Mouse (Mus musculus) frontal cortex, postnatal 25 days (tissue): ENCODE measurements around the gene Rrh.

Experiments
- DNase-seq, 2 experiments: peaks; one replicate each; pipeline ENCODE4 v3.0.0; 2022; ENCODE audit warnings: low spot score in 2 of 2

The Rrh gene

GRCm38 (mm10) chr3:129822206-129822775 is at the start of gene Rrh:
TSS of gene Rrh (minus strand) at chr3:129822587.
- DNase-seq, result no peak

GRCm38 (mm10) chr3:129863698-129864097 is 41.3 kb upstream of the Rrh start:
- DNase-seq, result peak in 1 of 2 experiments; percentile 9

GRCm38 (mm10) chr3:129862592-129862991 is 40.2 kb upstream of the Rrh start:
- DNase-seq, result no peak

GRCm38 (mm10) chr3:129846846-129847245 is 24.5 kb upstream of the Rrh start:
- no peak for DNase-seq

- no peak for DNase-seq
Measured at GRCm38 (mm10) chr3:129845868-129846267, 23.5 kb upstream of the Rrh start.

GRCm38 (mm10) chr3:129838017-129838416 is 15.6 kb upstream of the Rrh start:
- no peak for DNase-seq

GRCm38 (mm10) chr3:129836965-129837364 is 14.6 kb upstream of the Rrh start:
- no peak for DNase-seq

GRCm38 (mm10) chr3:129836051-129836697 is 13.8 kb upstream of the Rrh start:
- no peak for DNase-seq

GRCm38 (mm10) chr3:129835388-129835934 is 13.1 kb upstream of the Rrh start, which contains the start of gene Cfi:
TSS of gene Cfi (plus strand) at chr3:129835884.
- DNase-seq, result no peak

GRCm38 (mm10) chr3:129831035-129831568 is 8.7 kb upstream of the Rrh start, which contains the start of gene Gar1:
TSS of gene Gar1 (minus strand) at chr3:129831396.
- DNase-seq, result peak; percentile 87 to 95

- peak in 1 of 2 experiments; percentile 15 for DNase-seq
Measured at GRCm38 (mm10) chr3:129830626-129831025, 8.2 kb upstream of the Rrh start.

- DNase-seq, result no peak
Measured at GRCm38 (mm10) chr3:129827691-129828090, 5.3 kb upstream of the Rrh start.

GRCm38 (mm10) chr3:129826691-129827090 is 4.3 kb upstream of the Rrh start:
- no peak for DNase-seq

GRCm38 (mm10) chr3:129824891-129825290 is 2.5 kb upstream of the Rrh start:
- no peak for DNase-seq

- DNase-seq, result no peak
Measured at GRCm38 (mm10) chr3:129824146-129824545, 1.8 kb upstream of the Rrh start.

- no peak for DNase-seq
Measured at GRCm38 (mm10) chr3:129823293-129823692, 906 bp upstream of the Rrh start.

GRCm38 (mm10) chr3:129821736-129822135 is 651 bp downstream of the Rrh start:
- no peak for DNase-seq

- no peak for DNase-seq
Measured at GRCm38 (mm10) chr3:129820847-129821246, 1.5 kb downstream of the Rrh start.

- DNase-seq, result no peak
Measured at GRCm38 (mm10) chr3:129803765-129804164, 18.6 kb downstream of the Rrh start, which contains the start of gene Lrit3. TSS of gene Lrit3 (minus strand) at chr3:129804030.

- DNase-seq, result no peak
Measured at GRCm38 (mm10) chr3:129799011-129799410, 23.4 kb downstream of the Rrh start.

GRCm38 (mm10) chr3:129798551-129798950 is 23.8 kb downstream of the Rrh start:
- no peak for DNase-seq

GRCm38 (mm10) chr3:129797341-129797740 is 25.0 kb downstream of the Rrh start:
- DNase-seq, result no peak

GRCm38 (mm10) chr3:129793801-129794200 is 28.6 kb downstream of the Rrh start:
- no peak for DNase-seq
